In the genomic region with DNA sequence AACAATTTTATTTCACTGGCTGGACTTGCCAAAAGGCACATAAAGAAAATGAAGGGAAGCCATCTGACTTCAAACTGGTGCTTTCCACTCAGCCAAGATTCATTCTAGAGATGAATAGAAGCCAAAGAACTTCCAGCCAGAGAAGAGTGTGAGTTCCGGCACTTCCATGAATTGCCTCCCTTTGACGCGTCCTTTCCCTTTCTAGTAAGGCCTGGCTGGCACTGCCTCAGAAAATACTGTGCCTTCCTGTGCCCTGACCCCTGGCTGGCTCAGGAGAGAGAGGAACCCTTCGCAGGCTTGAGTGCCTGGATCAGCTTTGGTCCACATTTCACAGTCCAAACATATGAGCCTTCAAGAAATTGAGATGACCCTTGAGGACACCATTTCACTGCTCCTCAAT, we compare ENCODE assay signal across 17 mouse cellular contexts. TPM values are rescaled to one million over a fixed set of nuclear protein-coding genes. Genes with fewer than 3 reads are reported as not detected.
DNase-seq lines count a peak whose midpoint lies in the region; ATAC-seq and TF ChIP-seq lines count a peak whose summit lies in the region.
"Had no signal": no experiment of that assay in that cellular context is flagged by ENCODE, and none has a peak within 500 bp of the region (broad histone marks: within the 10 kb centered on the region; RNA-seq: fewer than 3 reads in every experiment).

No protein-coding gene starts in this region.

- DNase-seq in cerebellum, adult 2 months: peak in 1 of 2 experiments; percentile 41
- DNase-seq in cerebellum, adult 8-10 months: no peak
- DNase-seq in heart, embryonic 10.5 days (ENCODE audit: low spot score): peak; percentile 51
- DNase-seq in heart, postnatal 25 days (ENCODE audit: low spot score): no peak
- no peak for DNase-seq in liver, embryonic 11.5 days (ENCODE audit: low spot score)
- DNase-seq: right cerebral cortex, postnatal 4 days; thymus, adult 18-20 months had no signal

- H3K27me3 ChIP-seq in cerebellum, adult 2 months (ENCODE audit: control insufficient read depth, insufficient read depth, low read length): no peaks in the 10 kb centered on the region
- peaks cover 55% of the 10 kb centered on the region for H3K27me3 ChIP-seq in heart, embryonic 10.5 days (ENCODE audit: insufficient read depth, poor library complexity, severe bottlenecking)
- H3K27me3 ChIP-seq in liver, embryonic 16.5 days (ENCODE audit: control insufficient read depth, insufficient read depth, low read depth, low read length): peaks cover 37% of the 10 kb centered on the region
- H3K27me3 ChIP-seq in liver, embryonic 11.5 days (replicated peaks; ENCODE audit: control insufficient read depth, insufficient read depth, low read length): peaks cover 53% of the 10 kb centered on the region
- H3K27me3 ChIP-seq in intestine, postnatal 0 days (replicated peaks; ENCODE audit: control insufficient read depth, insufficient read depth, low read length): 0 out of 2 replicates have a peak, but pooled peaks cover 7% of the 10 kb centered on the region

- no peak for ATAC-seq in liver, embryonic 16.5 days (ENCODE audit: low read depth)
- no peak for ATAC-seq in liver, embryonic 11.5 days (replicated peaks; ENCODE audit: low FRiP score)
- no peak for ATAC-seq in intestine, postnatal 0 days
- ATAC-seq in activated CD4-positive, CD25-positive, alpha-beta regulatory T cell, adult 4 months: no peak

- H3K4me1 ChIP-seq in cerebellum, adult 2 months (ENCODE audit: control insufficient read depth, insufficient read depth, low read length): peaks cover 11% of the 10 kb centered on the region
- peaks cover 52% of the 10 kb centered on the region for H3K4me1 ChIP-seq in heart, embryonic 10.5 days
- no peaks in the 10 kb centered on the region; the same call in none of the 2 replicates for H3K4me1 ChIP-seq in liver, embryonic 16.5 days (ENCODE audit: control insufficient read depth, low read depth, low read length)
- H3K4me1 ChIP-seq in liver, embryonic 11.5 days (replicated peaks; ENCODE audit: control insufficient read depth, insufficient read depth, low read length): peaks cover 11% of the 10 kb centered on the region
- peaks cover 13% of the 10 kb centered on the region; the same call in 1 of the 2 replicates for H3K4me1 ChIP-seq in intestine, postnatal 0 days (replicated peaks; ENCODE audit: control insufficient read depth, insufficient read depth, low read length)

- no peak for TF ChIP-seq CTCF in cerebellum, adult 2 months (IDR thresholded peaks at IDR 0.05; ENCODE audit: borderline replicate concordance, insufficient read depth, low read depth, low read length)
- no peak for TF ChIP-seq CTCF in intestine, postnatal 0 days (IDR thresholded peaks at IDR 0.05; ENCODE audit: low read depth)

- H3K4me2 ChIP-seq in liver, embryonic 16.5 days (ENCODE audit: low read depth, low read length): 0 out of 2 replicates have a peak overlapping the region, but pooled peaks have one; percentile 9
- H3K4me2 ChIP-seq in liver, embryonic 11.5 days: no peak overlapping the region
- peak overlapping the region; percentile 80 for H3K4me2 ChIP-seq in intestine, postnatal 0 days (replicated peaks; ENCODE audit: low read depth)
- H3K4me2 ChIP-seq: hindbrain, embryonic 12.5 days; neural tube, embryonic 12.5 days had no signal

- no peak for TF ChIP-seq POLR2A in cerebellum, adult 2 months (IDR thresholded peaks at IDR 0.05; ENCODE audit: borderline replicate concordance, insufficient read depth, low read length)

- 6% methylated on average over 4 of the region's 4 CpGs for WGBS in cerebellum, adult 2 months
- WGBS in heart, embryonic 10.5 days: 71% methylated on average over 4 of the region's 4 CpGs
- WGBS in liver, embryonic 16.5 days (ENCODE audit: insufficient replicate concordance): 63% methylated on average over 4 of the region's 4 CpGs
- WGBS in liver, embryonic 11.5 days: 63% methylated on average over 4 of the region's 4 CpGs
- WGBS in intestine, postnatal 0 days: 53% methylated on average over 4 of the region's 4 CpGs

- intact Hi-C loops in heart, postnatal 25 days (cut with DNase I): no loop called here

- H3K9me3 ChIP-seq in heart, embryonic 10.5 days: no peaks in the 10 kb centered on the region
- no peaks in the 10 kb centered on the region for H3K9me3 ChIP-seq in liver, embryonic 16.5 days (replicated peaks; ENCODE audit: control insufficient read depth, low read length)
- H3K9me3 ChIP-seq in liver, embryonic 11.5 days (ENCODE audit: control insufficient read depth, low read length): no peaks in the 10 kb centered on the region
- H3K9me3 ChIP-seq in intestine, postnatal 0 days (ENCODE audit: control insufficient read depth): no peaks in the 10 kb centered on the region
- H3K9me3 ChIP-seq: embryonic facial prominence, embryonic 10.5 days; hindbrain, embryonic 12.5 days; neural tube, embryonic 12.5 days had no signal

- H3K9ac ChIP-seq in liver, embryonic 16.5 days (ENCODE audit: low read depth, low read length): no peak overlapping the region
- no peak overlapping the region for H3K9ac ChIP-seq in liver, embryonic 11.5 days (ENCODE audit: low read depth, low read length)
- H3K9ac ChIP-seq in intestine, postnatal 0 days (ENCODE audit: low read depth, low read length): peak overlapping the region; percentile 37; the same call in 1 of the 2 replicates
- H3K9ac ChIP-seq: hindbrain, embryonic 12.5 days; liver, embryonic 14.5 days; neural tube, embryonic 12.5 days had no signal

- H3K36me3 ChIP-seq in heart, embryonic 10.5 days: no peaks in the 10 kb centered on the region
- H3K36me3 ChIP-seq in liver, embryonic 16.5 days (ENCODE audit: control insufficient read depth, insufficient read depth): no peaks in the 10 kb centered on the region
- no peaks in the 10 kb centered on the region for H3K36me3 ChIP-seq in liver, embryonic 11.5 days (ENCODE audit: control insufficient read depth, insufficient read depth, low read length)
- no peaks in the 10 kb centered on the region for H3K36me3 ChIP-seq in intestine, postnatal 0 days (ENCODE audit: control insufficient read depth, insufficient read depth)
- H3K36me3 ChIP-seq: embryonic facial prominence, embryonic 10.5 days; hindbrain, embryonic 12.5 days; neural tube, embryonic 12.5 days had no signal

- H3K4me3 ChIP-seq in cerebellum, adult 2 months (replicated peaks; ENCODE audit: insufficient read depth, low read depth, low read length): peak overlapping the region; percentile 88
- H3K4me3 ChIP-seq in heart, embryonic 10.5 days: no peak overlapping the region
- H3K4me3 ChIP-seq in liver, embryonic 16.5 days (ENCODE audit: low read depth, low read length): no peak overlapping the region
- H3K4me3 ChIP-seq in liver, embryonic 11.5 days (ENCODE audit: low read depth, low read length): no peak overlapping the region
- peak overlapping the region; percentile 23 for H3K4me3 ChIP-seq in intestine, postnatal 0 days (ENCODE audit: low read depth, low read length)
- H3K4me3 ChIP-seq: embryonic facial prominence, embryonic 10.5 days; erythroblast, embryonic 14.5 days; hindbrain, embryonic 12.5 days; neural tube, embryonic 12.5 days had no signal

- no peak overlapping the region for H3K27ac ChIP-seq in cerebellum, adult 2 months (ENCODE audit: insufficient read depth, low read length)
- no peak overlapping the region for H3K27ac ChIP-seq in heart, embryonic 10.5 days
- no peak overlapping the region for H3K27ac ChIP-seq in liver, embryonic 16.5 days (ENCODE audit: low read length)
- no peak overlapping the region for H3K27ac ChIP-seq in liver, embryonic 11.5 days (ENCODE audit: low read depth, low read length)
- peak overlapping the region; percentile 28; the same call in 1 of the 2 replicates for H3K27ac ChIP-seq in intestine, postnatal 0 days (ENCODE audit: low read depth, low read length)
- H3K27ac ChIP-seq: embryonic facial prominence, embryonic 10.5 days; hindbrain, embryonic 12.5 days; kidney, postnatal 0 days; liver, embryonic 14.5 days; neural tube, embryonic 12.5 days had no signal

RNA-seq across cellular contexts. Expression of gene Sowahb, which starts 2.8 kb away (rescaled TPM):
- 17.0 and 19.1 TPM in 2 replicates for polyA plus RNA-seq in cerebellum, adult 2 months (2012; rRNA removed)
- polyA plus RNA-seq in heart, embryonic 10.5 days (2016; fragmentation: Nextera tagmentation; extraction: Ambion mirVana): 0.73 and 1.2 TPM in 2 replicates
- total RNA-seq in heart, postnatal 25 days (2021): not detected
- polyA plus RNA-seq in liver, embryonic 16.5 days (2015; fragmentation: Nextera tagmentation; extraction: Ambion mirVana): 1.1 and 1.4 TPM in 2 replicates
- 0.44 and 0.51 TPM in 2 replicates for polyA plus RNA-seq in liver, embryonic 11.5 days (2014; fragmentation: Nextera tagmentation; extraction: Ambion mirVana)
- 16.1 and 18.0 TPM in 2 replicates for polyA plus RNA-seq in intestine, postnatal 0 days (2015; fragmentation: Nextera tagmentation; extraction: Ambion mirVana)
- polyA plus RNA-seq in activated CD4-positive, CD25-positive, alpha-beta regulatory T cell, adult 4 months (2017; shearing (Covaris generic)): not detected
- total RNA-seq: megakaryocyte progenitor cell, adult 5-6 weeks had no signal
- polyA plus RNA-seq: neural tube, embryonic 12.5 days had no signal

RNA-seq across cellular contexts. Expression of gene Sept11, which starts 51.2 kb away (rescaled TPM):
- 74.0 and 77.7 TPM in 2 replicates for polyA plus RNA-seq in cerebellum, adult 2 months (2012; rRNA removed)
- 129 and 153 TPM in 2 replicates for polyA plus RNA-seq in heart, embryonic 10.5 days (2016; fragmentation: Nextera tagmentation; extraction: Ambion mirVana)
- 10 to 100 TPM; 35.0 to 35.2 TPM for total RNA-seq in heart, postnatal 25 days (2021)
- 20.4 and 21.4 TPM in 2 replicates for polyA plus RNA-seq in liver, embryonic 16.5 days (2015; fragmentation: Nextera tagmentation; extraction: Ambion mirVana)
- polyA plus RNA-seq in liver, embryonic 11.5 days (2014; fragmentation: Nextera tagmentation; extraction: Ambion mirVana): 89.0 and 95.1 TPM in 2 replicates
- polyA plus RNA-seq in intestine, postnatal 0 days (2015; fragmentation: Nextera tagmentation; extraction: Ambion mirVana): 39.2 and 40.9 TPM in 2 replicates
- 10 to 100 TPM; 29.6 to 33.6 TPM for polyA plus RNA-seq in activated CD4-positive, CD25-positive, alpha-beta regulatory T cell, adult 4 months (2017; shearing (Covaris generic))

Comparison
In these comparisons a context has a peak if more than half of its experiments do, and no peak if none do; other contexts are left out.
1. H3K4me3 ChIP-seq: peak in cerebellum, adult 2 months (single experiment) and intestine, postnatal 0 days (single experiment); none in heart, embryonic 10.5 days (single experiment), liver, embryonic 16.5 days (single experiment) and liver, embryonic 11.5 days (single experiment).